Mouse (Mus musculus): Measurements from ENCODE around the gene Gm3448. TPM values are rescaled to one million over a fixed set of nuclear protein-coding genes. Genes with fewer than 3 reads are reported as not detected.
"Not testable (repeated sequence)": the region's sequence is repeated elsewhere in the genome, so short reads cannot be mapped to it uniquely, and the experiment has no call there.

Gm3448 gene
- 1 to 10 TPM; 4.1 to 4.2 TPM for total RNA-seq (2021)
- long read RNA-seq, experiment 1, partial matches to known transcripts: 19 of 58 reads
- long read RNA-seq, experiment 1, other reads (novel, unspliced or antisense): 36 of 58 reads
- long read RNA-seq, experiment 2, partial matches to known transcripts: 3 of 26 reads
- long read RNA-seq, experiment 2, other reads (novel, unspliced or antisense): 22 of 26 reads

- DNase-seq: peak; percentile 26 to 45
These were observed at the start of gene Gm3448, which contains the start of the genes Ermard and Tcte3 for GRCm38 (mm10) chr17:15041175-15041729. Gene Gm3448, minus strand, starts transcription at chr17:15041537. Gene Ermard, plus strand, starts transcription at chr17:15041208. Gene Tcte3, minus strand, starts transcription at chr17:15041488.

- no peak for DNase-seq
These were observed 47.3 kb upstream of the Gm3448 start for GRCm38 (mm10) chr17:15088591-15089001.

GRCm38 (mm10) chr17:15088166-15088565 lies 46.8 kb upstream of the Gm3448 start:
- no peak for DNase-seq

GRCm38 (mm10) chr17:15085006-15085405 lies 43.7 kb upstream of the Gm3448 start:
- no peak for DNase-seq

GRCm38 (mm10) chr17:15084226-15084848 lies 43.0 kb upstream of the Gm3448 start:
- no peak for DNase-seq

- peak in 1 of 2 experiments; percentile 22 for DNase-seq
These were observed 36.2 kb upstream of the Gm3448 start for GRCm38 (mm10) chr17:15077536-15077935.

- no peak for DNase-seq
These were observed 33.7 kb upstream of the Gm3448 start for GRCm38 (mm10) chr17:15075033-15075432.

GRCm38 (mm10) chr17:15072211-15072610 lies 30.9 kb upstream of the Gm3448 start:
- no peak for DNase-seq

GRCm38 (mm10) chr17:15069124-15069523 lies 27.8 kb upstream of the Gm3448 start:
- peak; percentile 25 to 40 for DNase-seq

- peak; percentile 29 to 50 for DNase-seq
These were observed 26.9 kb upstream of the Gm3448 start for GRCm38 (mm10) chr17:15068040-15068792.

GRCm38 (mm10) chr17:15066911-15067310 lies 25.6 kb upstream of the Gm3448 start:
- no peak for DNase-seq

GRCm38 (mm10) chr17:15066066-15066465 lies 24.7 kb upstream of the Gm3448 start:
- no peak for DNase-seq

GRCm38 (mm10) chr17:15065391-15066024 lies 24.2 kb upstream of the Gm3448 start:
- DNase-seq: peak; percentile 65 to 72

GRCm38 (mm10) chr17:15060356-15060755 lies 19.0 kb upstream of the Gm3448 start:
- no peak for DNase-seq

GRCm38 (mm10) chr17:15059646-15060045 lies 18.3 kb upstream of the Gm3448 start:
- DNase-seq: no peak

- no peak for DNase-seq
These were observed 16.8 kb upstream of the Gm3448 start for GRCm38 (mm10) chr17:15058161-15058591.

GRCm38 (mm10) chr17:15055925-15056324 lies 14.6 kb upstream of the Gm3448 start:
- DNase-seq: no peak

GRCm38 (mm10) chr17:15053829-15054200 lies 12.5 kb upstream of the Gm3448 start:
- DNase-seq: not testable (repeated sequence)

- DNase-seq: not testable (repeated sequence)
These were observed 12.0 kb upstream of the Gm3448 start for GRCm38 (mm10) chr17:15053183-15053828.

GRCm38 (mm10) chr17:15052766-15053165 lies 11.4 kb upstream of the Gm3448 start:
- not testable (repeated sequence) for DNase-seq

- DNase-seq: not testable (repeated sequence)
These were observed 9.0 kb upstream of the Gm3448 start for GRCm38 (mm10) chr17:15050338-15050737.

- not testable (repeated sequence) for DNase-seq
These were observed 882 bp downstream of the Gm3448 start for GRCm38 (mm10) chr17:15040455-15040854.

Data from adrenal gland, postnatal 36 days (tissue).